Comparison of ENCODE assay signal across 1 mouse cellular context in the genomic region with DNA sequence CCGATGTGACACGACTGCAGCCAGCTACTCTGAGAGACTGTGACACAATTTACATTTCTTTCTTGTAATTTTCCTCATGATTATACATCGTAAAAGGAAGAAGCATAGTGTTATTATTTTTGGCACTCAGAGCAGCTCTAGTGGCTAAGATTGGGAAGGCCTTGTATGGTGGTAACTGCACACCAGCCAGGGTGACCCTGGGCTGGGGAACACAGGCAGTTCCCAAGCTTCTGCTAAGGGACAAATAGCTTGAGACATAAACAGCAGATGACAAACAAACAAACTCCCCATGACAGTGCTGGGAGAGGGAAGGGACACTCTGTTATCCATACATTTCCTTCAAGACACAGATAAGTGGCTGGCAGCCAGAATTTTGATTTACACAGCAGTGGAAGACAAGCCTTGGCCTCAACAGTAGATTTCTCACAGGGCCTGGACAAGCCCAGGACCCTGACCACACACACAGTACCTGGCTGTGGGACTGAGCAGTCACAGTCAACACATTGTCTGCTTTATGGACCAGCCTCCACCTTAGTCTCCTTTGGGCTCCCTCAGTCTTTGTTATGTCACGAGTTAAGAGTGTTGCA. TPM values are rescaled to one million over a fixed set of nuclear protein-coding genes. Genes with fewer than 3 reads are reported as not detected.
"Had no signal": no experiment of that assay in that cellular context is flagged by ENCODE, and none has a peak within 500 bp of the region (broad histone marks: within the 10 kb centered on the region; RNA-seq: fewer than 3 reads in every experiment).

No protein-coding gene starts in this region.

RNA-seq across cellular contexts. Expression of a gene that starts 5.8 kb away (rescaled TPM):
- polyA plus RNA-seq: neural tube, embryonic 11.5 days had no signal
